Mouse (Mus musculus): ENCODE results near the gene Fgfr2.

- TF ChIP-seq CTCF (IDR thresholded peaks at IDR 0.05; ENCODE audit: control insufficient read depth, insufficient read depth, insufficient read length), result no peak
- TF ChIP-seq MYOD1 (IDR thresholded peaks at IDR 0.05; ENCODE audit: control insufficient read depth, insufficient read length, low read depth), result no peak
- TF ChIP-seq MAX (IDR thresholded peaks at IDR 0.05), result no peak
- TF ChIP-seq MYOG (IDR thresholded peaks at IDR 0.05; ENCODE audit: control insufficient read depth, extremely low read depth, insufficient read length), result no peak
- TF ChIP-seq USF1 (IDR thresholded peaks at IDR 0.05; ENCODE audit: low read depth), result no peak
- no peak for TF ChIP-seq CEBPB (IDR thresholded peaks at IDR 0.05; ENCODE audit: low read depth)
Observed at GRCm38 (mm10) chr7:132853946-132854345, 269.2 kb downstream of the Fgfr2 start.
